Mouse (Mus musculus) liver, embryonic 14.5 days (tissue): ENCODE data around the gene Wfdc18. TPM values are rescaled to one million over a fixed set of nuclear protein-coding genes. Genes with fewer than 3 reads are reported as not detected.

Experiments used
- ATAC-seq: fragments of 200-750 bp; cut with Nextera tagmentation; 2 replicates; pipeline ENCODE4 v1.8.0; 2017; ENCODE audit warnings: moderate number of reproducible peaks, mild to moderate bottlenecking, moderate library complexity; ENCODE audit not compliant: insufficient read depth
- DNase-seq, 3 experiments: peaks; one replicate each; pipeline ENCODE4 v3.0.0-alpha.2; 2012 to 2013; ENCODE audit warnings: low read depth in 3 of 3, low spot score in 3 of 3
- H3K27ac ChIP-seq: fragments of 300-500 bp; sonication (generic); 2 replicates; pipeline ENCODE4 v1.5.1; 2014; ENCODE audit warnings: moderate library complexity, mild to moderate bottlenecking, control low read depth, inconsistent platforms
- H3K27me3 ChIP-seq: fragments of 300-500 bp; sonication (generic); 2 replicates; pipeline ENCODE4 v1.6.1; 2014; ENCODE audit warnings: mild to moderate bottlenecking, low read length, moderate library complexity; ENCODE audit not compliant: control insufficient read depth, insufficient read depth
- H3K36me3 ChIP-seq: fragments of 300-500 bp; sonication (generic); replicated peaks from 2 replicates; pipeline ENCODE4 v1.6.1; 2014; ENCODE audit warnings: low read depth; ENCODE audit not compliant: control insufficient read depth, insufficient read depth
- H3K4me1 ChIP-seq, 2 experiments: fragments of 200-500 bp in 1 of 2; fragments of 300-500 bp in 1 of 2; sonication (generic) in 1 of 2; replicated peaks; 2 replicates each; pipeline ENCODE4 v1.6.1; 2012 to 2014; ENCODE audit warnings: antibody characterized with exemption in 1 of 2, inconsistent platforms in 1 of 2, low read length in 1 of 2; ENCODE audit not compliant: control insufficient read depth in 2 of 2, insufficient read depth in 2 of 2
- H3K4me2 ChIP-seq: fragments of 300-500 bp; sonication (generic); 2 replicates; pipeline ENCODE4 v1.6.1; 2014; ENCODE audit warnings: low read depth, mild to moderate bottlenecking, control low read depth, moderate library complexity
- H3K4me3 ChIP-seq, 2 experiments: fragments of 200-500 bp in 1 of 2; fragments of 300-500 bp in 1 of 2; sonication (generic) in 1 of 2; 2 replicates each; pipeline ENCODE4 v1.5.1; 2012 to 2014; ENCODE audit warnings: low read depth in 2 of 2, low read length in 2 of 2, mild to moderate bottlenecking in 2 of 2, control low read depth in 1 of 2, inconsistent platforms in 1 of 2, moderate library complexity in 1 of 2; ENCODE audit not compliant: insufficient read depth in 1 of 2
- H3K9ac ChIP-seq: fragments of 300-500 bp; sonication (generic); replicated peaks from 2 replicates; pipeline ENCODE4 v1.6.1; 2014; ENCODE audit warnings: mild to moderate bottlenecking, control low read depth, moderate library complexity
- H3K9me3 ChIP-seq: fragments of 300-500 bp; sonication (generic); 2 replicates; pipeline ENCODE4 v1.6.1; 2016; ENCODE audit warnings: low read length, mixed read lengths; ENCODE audit not compliant: control insufficient read depth
- CTCF ChIP-seq: IDR thresholded peaks from 2 replicates; pipeline ENCODE4 v1.5.1; 2016; ENCODE audit warnings: antibody characterized with exemption, low read depth, control low read depth
- EP300 ChIP-seq: IDR thresholded peaks from 2 replicates; pipeline ENCODE4 v1.6.1; 2016; ENCODE audit warnings: antibody characterized with exemption, low read depth
- WGBS: fragments of 180-500 bp; shearing (Covaris S2); extraction: QIAGEN DNeasy Blood & Tissue Kit; methylation state at CpG from one replicate; pipeline ENCODE4 v1.1.7; 2014; ENCODE audit not compliant: insufficient replicate concordance; 5-methylcytosine and 5-hydroxymethylcytosine counted together
- polyA plus RNA-seq, 2 experiments: library from polyadenylated mRNA; depleted of rRNA in 1 of 2; stranded (reverse) in 1 of 2; unstranded in 1 of 2; fragments of >200 nt; fragmentation: Nextera tagmentation in 1 of 2; extraction: Ambion mirVana in 1 of 2; gene quantifications; 2 replicates each; pipeline versions ENCODE4 v1.2.1 to v1.2.3; 2012 to 2014

Wfdc18 gene
- polyA plus RNA-seq, 2 experiments = not detected

GRCm38 (mm10) chr11:83713925-83714324 lies 5.1 kb downstream of the Wfdc18 start:
- no peak overlapping the region for H3K27ac ChIP-seq
- WGBS = 14% methylated on average over 2 of the region's 2 CpGs
- no peak overlapping the region for H3K4me3 ChIP-seq
- no peak overlapping the region for H3K4me2 ChIP-seq
- no peak for DNase-seq
- H3K9ac ChIP-seq = no peak overlapping the region
- no peak for ATAC-seq
- H3K9me3 ChIP-seq = no peaks in the 10 kb centered on the region
- H3K36me3 ChIP-seq = no peaks in the 10 kb centered on the region
- no peaks in the 10 kb centered on the region for H3K4me1 ChIP-seq
- H3K27me3 ChIP-seq = no peaks in the 10 kb centered on the region
- TF ChIP-seq EP300 = no peak
- TF ChIP-seq CTCF = no peak

- Histone ChIP-seq H3K36me3 (no peaks in the 10 kb centered on the region), H3K9ac (no peak overlapping the region), H3K4me2 (no peak overlapping the region), H3K27ac (no peak overlapping the region), H3K4me1 (no peaks in the 10 kb centered on the region), H3K4me3 (no peak overlapping the region), H3K9me3 (no peaks in the 10 kb centered on the region), H3K27me3 (no peaks in the 10 kb centered on the region)
- DNase-seq (no peak), ATAC-seq (no peak)
- no peak for TF ChIP-seq CTCF
- TF ChIP-seq EP300 = no peak
- WGBS = 54% methylated on average over 6 of the region's 6 CpGs
Measured at GRCm38 (mm10) chr11:83717042-83717665, 8.3 kb downstream of the Wfdc18 start.

DNA sequence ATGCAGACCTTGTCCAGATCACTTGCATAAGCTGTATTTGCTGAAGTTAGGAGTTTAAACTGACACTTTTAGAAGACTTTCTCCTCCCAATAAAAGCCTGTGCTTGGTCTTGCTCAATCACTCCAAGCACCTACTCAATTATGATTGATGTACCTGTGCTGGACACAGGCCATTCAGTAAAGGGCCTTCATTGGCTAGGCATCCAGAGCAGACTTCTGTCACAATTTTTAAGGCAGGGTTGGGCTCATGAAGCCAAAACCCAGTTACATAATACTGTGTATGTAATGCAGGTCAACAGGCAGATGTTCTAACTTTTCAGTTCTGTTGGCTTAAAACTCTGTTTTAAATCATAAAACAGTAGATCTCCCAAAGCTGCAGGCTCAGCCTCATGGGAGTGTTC lies 12.0 kb downstream of the Wfdc18 start:
- H3K27me3 ChIP-seq = no peaks in the 10 kb centered on the region
- ATAC-seq = no peak
- DNase-seq = no peak
- H3K9ac ChIP-seq = no peak overlapping the region
- no peak overlapping the region for H3K4me3 ChIP-seq
- no peaks in the 10 kb centered on the region for H3K9me3 ChIP-seq
- no peaks in the 10 kb centered on the region for H3K4me1 ChIP-seq
- TF ChIP-seq EP300 = no peak
- TF ChIP-seq CTCF = no peak
- H3K36me3 ChIP-seq = no peaks in the 10 kb centered on the region
- H3K27ac ChIP-seq = no peak overlapping the region
- no peak overlapping the region for H3K4me2 ChIP-seq

DNA sequence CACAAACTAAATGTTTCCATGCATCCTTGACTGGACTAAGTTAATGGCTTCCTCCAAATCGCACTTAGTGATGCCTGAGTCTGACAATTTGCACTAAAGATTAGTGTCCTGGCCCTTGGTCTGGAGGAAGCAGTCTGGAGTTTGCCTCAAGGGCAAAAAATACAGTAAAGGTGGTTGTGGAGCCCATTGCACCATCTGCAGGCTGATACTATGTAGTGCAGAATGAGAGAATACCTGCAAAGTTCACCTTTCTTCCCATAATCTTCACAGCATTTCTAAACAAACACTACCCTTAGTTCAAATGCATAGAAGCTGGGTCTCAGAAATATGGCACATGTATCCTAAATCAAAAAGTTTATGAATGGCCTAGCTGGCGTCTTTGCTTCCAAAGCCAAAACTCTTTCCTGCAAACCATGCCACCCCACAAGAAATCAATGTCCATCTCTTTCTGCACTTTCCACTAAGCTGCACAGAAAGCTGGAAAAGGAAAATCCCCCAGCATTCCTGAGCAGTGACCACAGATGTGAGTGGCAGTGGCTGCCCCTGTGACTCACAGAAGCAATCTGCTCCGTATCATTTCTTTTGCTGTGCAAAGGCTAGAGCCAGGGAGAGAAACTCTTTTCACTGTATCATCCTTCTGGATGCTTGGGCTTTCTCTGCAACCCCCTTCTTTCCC lies 20.1 kb downstream of the Wfdc18 start:
- no peak for ATAC-seq
- DNase-seq = no peak
- 44% methylated on average over 3 of the region's 3 CpGs for WGBS
- Histone ChIP-seq H3K4me1 (no peaks in the 10 kb centered on the region), H3K36me3 (no peaks in the 10 kb centered on the region), H3K9me3 (no peaks in the 10 kb centered on the region), H3K27ac (no peak overlapping the region), H3K27me3 (no peaks in the 10 kb centered on the region), H3K4me3 (no peak overlapping the region), H3K4me2 (no peak overlapping the region), H3K9ac (no peak overlapping the region)
- TF ChIP-seq EP300 = no peak
- TF ChIP-seq CTCF = peak; percentile 33

DNA sequence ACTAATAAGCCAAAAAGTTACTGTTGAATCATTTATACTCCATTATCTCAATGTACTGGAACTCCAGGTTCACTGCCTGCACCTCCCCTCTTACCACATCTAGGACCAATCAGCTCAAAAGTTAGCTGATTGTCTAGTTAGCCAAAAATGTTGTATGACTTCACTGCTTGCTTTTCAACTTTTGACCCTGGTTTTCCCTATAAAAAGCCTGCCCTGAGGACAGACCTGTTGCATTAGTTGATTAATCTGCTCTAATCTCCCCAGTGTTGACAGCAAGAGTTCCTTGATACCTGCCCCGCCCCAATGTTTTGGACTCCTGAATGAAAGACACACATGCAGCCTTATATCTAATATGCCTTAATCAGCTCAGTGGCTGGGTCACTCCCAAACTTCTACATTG lies 22.3 kb downstream of the Wfdc18 start:
- ATAC-seq = no peak
- TF ChIP-seq EP300 (no peak), CTCF (no peak)
- Histone ChIP-seq H3K4me2 (no peak overlapping the region), H3K27ac (no peak overlapping the region), H3K4me1 (no peaks in the 10 kb centered on the region), H3K9me3 (no peaks in the 10 kb centered on the region), H3K9ac (no peak overlapping the region), H3K27me3 (no peaks in the 10 kb centered on the region), H3K36me3 (no peaks in the 10 kb centered on the region), H3K4me3 (no peak overlapping the region)
- DNase-seq = no peak
- WGBS = 64% methylated on average over 1 of the region's 1 CpGs
